Mouse (Mus musculus): ENCODE measurements around the gene Micu1.
"Not testable (repeated sequence)": the region's sequence is repeated elsewhere in the genome, so short reads cannot be mapped to it uniquely, and the experiment has no call there.

Gene Micu1

GRCm38 (mm10) chr10:59848953-59849352 is 146.7 kb downstream of the Micu1 start:
- no peak for ATAC-seq (ENCODE audit: low TSS enrichment)

- ATAC-seq (ENCODE audit: low TSS enrichment), result no peak
Observed at GRCm38 (mm10) chr10:59849371-59849770, 147.1 kb downstream of the Micu1 start.

- ATAC-seq (ENCODE audit: low TSS enrichment), result no peak
Observed at GRCm38 (mm10) chr10:59857157-59857556, 154.9 kb downstream of the Micu1 start.

GRCm38 (mm10) chr10:59860684-59861083 is 158.4 kb downstream of the Micu1 start:
- no peak for ATAC-seq (ENCODE audit: low TSS enrichment)

GRCm38 (mm10) chr10:59861201-59861600 is 158.9 kb downstream of the Micu1 start:
- no peak for ATAC-seq (ENCODE audit: low TSS enrichment)

GRCm38 (mm10) chr10:59862816-59863440 is 160.7 kb downstream of the Micu1 start:
- 0 out of 2 replicates have a peak, but pooled peaks have one; percentile 36 for ATAC-seq (ENCODE audit: low TSS enrichment)

GRCm38 (mm10) chr10:59863620-59864019 is 161.3 kb downstream of the Micu1 start:
- no peak for ATAC-seq (ENCODE audit: low TSS enrichment)

- 0 out of 2 replicates have a peak, but pooled peaks have one; percentile 32 for ATAC-seq (ENCODE audit: low TSS enrichment)
Observed at GRCm38 (mm10) chr10:59864232-59864875, 162.1 kb downstream of the Micu1 start.

- ATAC-seq (ENCODE audit: low TSS enrichment), result peak; percentile 81
Observed at GRCm38 (mm10) chr10:59864884-59865726, 162.8 kb downstream of the Micu1 start.

- ATAC-seq (ENCODE audit: low TSS enrichment), result no peak
Observed at GRCm38 (mm10) chr10:59868266-59868665, 166.0 kb downstream of the Micu1 start.

GRCm38 (mm10) chr10:59870038-59870437 is 167.8 kb downstream of the Micu1 start:
- no peak for ATAC-seq (ENCODE audit: low TSS enrichment)

GRCm38 (mm10) chr10:59872651-59873050 is 170.4 kb downstream of the Micu1 start:
- ATAC-seq (ENCODE audit: low TSS enrichment), result not testable (repeated sequence)

GRCm38 (mm10) chr10:59873206-59873605 is 170.9 kb downstream of the Micu1 start:
- no peak for ATAC-seq (ENCODE audit: low TSS enrichment)

GRCm38 (mm10) chr10:59873613-59874012 is 171.3 kb downstream of the Micu1 start:
- no peak for ATAC-seq (ENCODE audit: low TSS enrichment)

GRCm38 (mm10) chr10:59875396-59875795 is 173.1 kb downstream of the Micu1 start:
- no peak for ATAC-seq (ENCODE audit: low TSS enrichment)

GRCm38 (mm10) chr10:59876698-59877097 is 174.4 kb downstream of the Micu1 start:
- ATAC-seq (ENCODE audit: low TSS enrichment), result not testable (repeated sequence)

- no peak for ATAC-seq (ENCODE audit: low TSS enrichment)
Observed at GRCm38 (mm10) chr10:59877421-59878117, 175.3 kb downstream of the Micu1 start.

GRCm38 (mm10) chr10:59878823-59879222 is 176.5 kb downstream of the Micu1 start:
- peak; percentile 38 for ATAC-seq (ENCODE audit: low TSS enrichment)

GRCm38 (mm10) chr10:59879255-59880028 is 177.2 kb downstream of the Micu1 start, which contains the start of gene Dnajb12:
Gene Dnajb12 (plus strand): TSS chr10:59879556.
- ATAC-seq (ENCODE audit: low TSS enrichment), result peak; percentile 86

- peak; percentile 45 for ATAC-seq (ENCODE audit: low TSS enrichment)
Observed at GRCm38 (mm10) chr10:59880029-59880386, 177.7 kb downstream of the Micu1 start.

- no peak for ATAC-seq (ENCODE audit: low TSS enrichment)
Observed at GRCm38 (mm10) chr10:59880837-59881236, 178.6 kb downstream of the Micu1 start.
